Mouse (Mus musculus): ENCODE results near the gene Ccdc57. TPM values are rescaled to one million over a fixed set of nuclear protein-coding genes. Genes with fewer than 3 reads are reported as not detected.

Ccdc57 gene
- polyA plus RNA-seq, 1 experiment = 2.9 TPM

- Histone ChIP-seq H3K36me3 (ENCODE audit: control insufficient read depth, insufficient read depth, low read length) (no peaks in the 10 kb centered on the region), H3K27me3 (replicated peaks; ENCODE audit: control insufficient read depth, insufficient read depth, low read length) (no peaks in the 10 kb centered on the region), H3K27ac (ENCODE audit: insufficient read depth, low read depth, low read length) (no peak overlapping the region), H3K4me3 (ENCODE audit: insufficient read depth, low read depth, low read length) (no peak overlapping the region), H3K4me1 (ENCODE audit: control insufficient read depth, insufficient read depth, low read length) (no peaks in the 10 kb centered on the region)
- no peak for TF ChIP-seq CTCF (conservative IDR thresholded peaks at IDR 0.05; ENCODE audit: insufficient read depth, insufficient read length, low read depth, low read length)
- no peak for TF ChIP-seq POLR2A (IDR thresholded peaks at IDR 0.05; ENCODE audit: low read depth, low read length)
- 63% methylated on average over 5 of the region's 5 CpGs for whole genome bisulfite sequencing
- no peak for DNase-seq
Measured at GRCm38 (mm10) chr11:120945926-120946325, 13.3 kb upstream of the Ccdc57 start.

GRCm38 (mm10) chr11:120945266-120945665 lies 12.6 kb upstream of the Ccdc57 start:
- Histone ChIP-seq H3K4me3 (ENCODE audit: insufficient read depth, low read depth, low read length) (no peak overlapping the region), H3K27ac (ENCODE audit: insufficient read depth, low read depth, low read length) (no peak overlapping the region), H3K4me1 (ENCODE audit: control insufficient read depth, insufficient read depth, low read length) (no peaks in the 10 kb centered on the region), H3K36me3 (ENCODE audit: control insufficient read depth, insufficient read depth, low read length) (no peaks in the 10 kb centered on the region), H3K27me3 (replicated peaks; ENCODE audit: control insufficient read depth, insufficient read depth, low read length) (no peaks in the 10 kb centered on the region)
- TF ChIP-seq POLR2A (IDR thresholded peaks at IDR 0.05; ENCODE audit: low read depth, low read length) = no peak
- no peak for TF ChIP-seq CTCF (conservative IDR thresholded peaks at IDR 0.05; ENCODE audit: insufficient read depth, insufficient read length, low read depth, low read length)
- 83% methylated on average over 7 of the region's 7 CpGs for WGBS
- no peak for DNase-seq

GRCm38 (mm10) chr11:120940959-120941358 lies 8.3 kb upstream of the Ccdc57 start:
- H3K36me3 ChIP-seq (ENCODE audit: control insufficient read depth, insufficient read depth, low read length) = no peaks in the 10 kb centered on the region
- H3K27me3 ChIP-seq (replicated peaks; ENCODE audit: control insufficient read depth, insufficient read depth, low read length) = no peaks in the 10 kb centered on the region
- TF ChIP-seq CTCF (conservative IDR thresholded peaks at IDR 0.05; ENCODE audit: insufficient read depth, insufficient read length, low read depth, low read length) = no peak
- TF ChIP-seq POLR2A (IDR thresholded peaks at IDR 0.05; ENCODE audit: low read depth, low read length) = no peak
- H3K4me1 ChIP-seq (ENCODE audit: control insufficient read depth, insufficient read depth, low read length) = no peaks in the 10 kb centered on the region
- no peak for DNase-seq
- 80% methylated on average over 6 of the region's 6 CpGs for WGBS
- no peak overlapping the region for H3K27ac ChIP-seq (ENCODE audit: insufficient read depth, low read depth, low read length)
- no peak overlapping the region for H3K4me3 ChIP-seq (ENCODE audit: insufficient read depth, low read depth, low read length)

GRCm38 (mm10) chr11:120939712-120940341 lies 7.2 kb upstream of the Ccdc57 start:
- Histone ChIP-seq H3K4me1 (ENCODE audit: control insufficient read depth, insufficient read depth, low read length) (no peaks in the 10 kb centered on the region), H3K36me3 (ENCODE audit: control insufficient read depth, insufficient read depth, low read length) (no peaks in the 10 kb centered on the region), H3K4me3 (ENCODE audit: insufficient read depth, low read depth, low read length) (no peak overlapping the region), H3K27me3 (replicated peaks; ENCODE audit: control insufficient read depth, insufficient read depth, low read length) (no peaks in the 10 kb centered on the region), H3K27ac (ENCODE audit: insufficient read depth, low read depth, low read length) (no peak overlapping the region)
- WGBS = 61% methylated on average over 6 of the region's 6 CpGs
- no peak for DNase-seq
- TF ChIP-seq POLR2A (IDR thresholded peaks at IDR 0.05; ENCODE audit: low read depth, low read length) = no peak
- no peak for TF ChIP-seq CTCF (conservative IDR thresholded peaks at IDR 0.05; ENCODE audit: insufficient read depth, insufficient read length, low read depth, low read length)

- H3K4me1 ChIP-seq (ENCODE audit: control insufficient read depth, insufficient read depth, low read length) = no peaks in the 10 kb centered on the region
- no peak overlapping the region for H3K27ac ChIP-seq (ENCODE audit: insufficient read depth, low read depth, low read length)
Measured at GRCm38 (mm10) chr11:120938795-120939194, 6.1 kb upstream of the Ccdc57 start.

GRCm38 (mm10) chr11:120937976-120938375 lies 5.3 kb upstream of the Ccdc57 start:
- Histone ChIP-seq H3K4me3 (ENCODE audit: insufficient read depth, low read depth, low read length) (no peak overlapping the region), H3K4me1 (ENCODE audit: control insufficient read depth, insufficient read depth, low read length) (no peaks in the 10 kb centered on the region), H3K36me3 (ENCODE audit: control insufficient read depth, insufficient read depth, low read length) (no peaks in the 10 kb centered on the region), H3K27ac (ENCODE audit: insufficient read depth, low read depth, low read length) (no peak overlapping the region), H3K27me3 (replicated peaks; ENCODE audit: control insufficient read depth, insufficient read depth, low read length) (no peaks in the 10 kb centered on the region)
- 100% methylated on average over 1 of the region's 1 CpGs for WGBS
- no peak for DNase-seq
- TF ChIP-seq POLR2A (IDR thresholded peaks at IDR 0.05; ENCODE audit: low read depth, low read length) = no peak
- no peak for TF ChIP-seq CTCF (conservative IDR thresholded peaks at IDR 0.05; ENCODE audit: insufficient read depth, insufficient read length, low read depth, low read length)

More at GRCm38 (mm10) chr11:120938795-120939194, 6.1 kb upstream of the Ccdc57 start:
- Histone ChIP-seq H3K4me3 (ENCODE audit: insufficient read depth, low read depth, low read length) (no peak overlapping the region), H3K27me3 (replicated peaks; ENCODE audit: control insufficient read depth, insufficient read depth, low read length) (no peaks in the 10 kb centered on the region), H3K36me3 (ENCODE audit: control insufficient read depth, insufficient read depth, low read length) (no peaks in the 10 kb centered on the region)
- 36% methylated on average over 4 of the region's 4 CpGs for WGBS
- no peak for DNase-seq
- TF ChIP-seq POLR2A (IDR thresholded peaks at IDR 0.05; ENCODE audit: low read depth, low read length) = no peak
- no peak for TF ChIP-seq CTCF (conservative IDR thresholded peaks at IDR 0.05; ENCODE audit: insufficient read depth, insufficient read length, low read depth, low read length)

- H3K4me3 ChIP-seq (ENCODE audit: insufficient read depth, low read depth, low read length) = no peak overlapping the region
- H3K27ac ChIP-seq (ENCODE audit: insufficient read depth, low read depth, low read length) = no peak overlapping the region
- H3K36me3 ChIP-seq (ENCODE audit: control insufficient read depth, insufficient read depth, low read length) = no peaks in the 10 kb centered on the region
- no peak for TF ChIP-seq POLR2A (IDR thresholded peaks at IDR 0.05; ENCODE audit: low read depth, low read length)
- no peak for TF ChIP-seq CTCF (conservative IDR thresholded peaks at IDR 0.05; ENCODE audit: insufficient read depth, insufficient read length, low read depth, low read length)
- no peaks in the 10 kb centered on the region for H3K27me3 ChIP-seq (replicated peaks; ENCODE audit: control insufficient read depth, insufficient read depth, low read length)
- 85% methylated on average over 4 of the region's 4 CpGs for WGBS
- H3K4me1 ChIP-seq (ENCODE audit: control insufficient read depth, insufficient read depth, low read length) = peaks cover 3% of the 10 kb centered on the region; the same call in 1 of the 2 replicates
- DNase-seq = no peak
Measured at GRCm38 (mm10) chr11:120931479-120931878, 1.2 kb downstream of the Ccdc57 start.

All from kidney, adult 2 months (tissue).